Mouse (Mus musculus): ENCODE data around the gene Lhx6. TPM values are rescaled to one million over a fixed set of nuclear protein-coding genes. Genes with fewer than 3 reads are reported as not detected.

Lhx6 gene
- polyA plus RNA-seq, 1 experiment = 0.71 TPM

DNA sequence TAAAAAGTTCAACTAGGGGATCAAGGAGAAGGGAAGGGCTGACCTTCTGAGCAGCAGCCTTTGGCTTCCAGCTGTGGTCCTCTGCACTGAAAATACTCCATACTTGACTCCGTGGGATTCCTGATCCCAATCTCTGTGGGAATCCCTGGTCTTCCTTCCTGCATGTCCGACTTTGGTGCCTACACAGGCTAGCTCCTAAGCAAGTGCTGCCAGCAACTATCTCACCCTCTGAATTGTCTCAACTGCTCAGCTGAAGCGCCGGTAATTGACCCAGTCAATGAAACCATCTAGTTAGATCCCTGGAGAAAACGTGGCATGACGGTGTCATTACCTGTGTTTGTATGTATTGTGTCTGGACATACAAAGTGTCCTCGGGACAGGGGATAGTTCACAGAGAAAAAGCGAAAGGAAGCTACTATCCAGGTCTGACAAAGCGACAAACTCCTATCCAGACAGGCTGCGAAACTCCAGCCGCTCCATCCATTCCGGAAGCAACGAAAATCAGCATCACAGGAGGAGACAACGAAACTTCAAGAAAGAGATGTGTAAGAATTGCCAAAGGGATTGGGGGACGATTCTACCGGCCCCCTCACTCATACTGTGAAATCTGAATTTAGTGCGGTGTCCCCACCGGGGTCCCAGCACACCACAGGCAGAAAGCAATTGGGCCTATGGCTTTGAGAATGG is 7.9 kb downstream of the Lhx6 start:
- no peaks in the 10 kb centered on the region for H3K4me1 ChIP-seq (ENCODE audit: control insufficient read depth, insufficient read depth, insufficient read length)
- H3K36me3 ChIP-seq (ENCODE audit: control insufficient read depth, insufficient read depth, low read length) = no peaks in the 10 kb centered on the region
- no peak overlapping the region for H3K4me3 ChIP-seq (ENCODE audit: extremely low read depth, insufficient read depth, insufficient read length)
- whole genome bisulfite sequencing = 15% methylated on average over 18 of the region's 18 CpGs
- no peak for DNase-seq (ENCODE audit: low read depth in 1 of 2, low spot score in 2 of 2)
- TF ChIP-seq CTCF (IDR thresholded peaks at IDR 0.05; ENCODE audit: extremely low read depth, insufficient read depth, insufficient read length, insufficient replicate concordance) = no peak
- no peak for TF ChIP-seq POLR2A (IDR thresholded peaks at IDR 0.05; ENCODE audit: low read depth, low read length)
- peaks cover 11% of the 10 kb centered on the region for H3K27me3 ChIP-seq (ENCODE audit: control insufficient read depth, insufficient read depth, low read length)
- no peak overlapping the region for H3K27ac ChIP-seq (ENCODE audit: insufficient read depth, low read length)

DNA sequence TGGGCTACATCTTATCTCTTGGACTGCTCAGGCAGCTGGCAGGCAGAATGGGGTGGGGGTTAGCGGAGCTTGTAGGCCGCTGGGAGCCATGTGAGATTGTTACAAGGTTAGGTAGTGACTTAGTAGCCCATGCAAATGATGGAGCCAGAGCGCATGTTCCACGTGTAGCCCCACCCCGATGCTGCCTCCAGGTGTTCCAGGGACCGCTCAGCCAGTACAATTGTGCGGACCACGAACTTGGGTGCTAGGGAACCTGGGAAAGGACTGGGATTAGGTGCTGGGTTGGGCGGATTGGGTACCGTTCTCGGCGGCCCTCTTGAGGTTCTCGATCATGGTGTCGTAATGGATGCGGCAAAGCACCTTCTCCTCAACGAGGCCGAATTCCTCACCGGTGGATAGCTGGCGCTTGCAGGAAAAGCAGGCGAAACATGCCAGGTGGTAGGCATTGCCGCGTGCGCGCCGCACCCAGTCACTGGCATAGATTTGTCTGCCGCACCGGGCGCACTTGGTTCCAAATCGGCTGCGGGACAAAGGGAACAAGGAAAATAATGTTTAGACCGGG is 11.2 kb downstream of the Lhx6 start:
- DNase-seq (ENCODE audit: low read depth in 1 of 2, low spot score in 2 of 2) = no peak
- Histone ChIP-seq H3K4me1 (ENCODE audit: control insufficient read depth, insufficient read depth, insufficient read length) (peaks cover 5% of the 10 kb centered on the region), H3K27me3 (ENCODE audit: control insufficient read depth, insufficient read depth, low read length) (peaks cover 25% of the 10 kb centered on the region), H3K4me3 (ENCODE audit: extremely low read depth, insufficient read depth, insufficient read length) (no peak overlapping the region), H3K36me3 (ENCODE audit: control insufficient read depth, insufficient read depth, low read length) (no peaks in the 10 kb centered on the region), H3K27ac (ENCODE audit: insufficient read depth, low read length) (no peak overlapping the region)
- 11% methylated on average over 31 of the region's 31 CpGs for WGBS
- TF ChIP-seq POLR2A (IDR thresholded peaks at IDR 0.05; ENCODE audit: low read depth, low read length) = no peak
- TF ChIP-seq CTCF (IDR thresholded peaks at IDR 0.05; ENCODE audit: extremely low read depth, insufficient read depth, insufficient read length, insufficient replicate concordance) = no peak

DNA sequence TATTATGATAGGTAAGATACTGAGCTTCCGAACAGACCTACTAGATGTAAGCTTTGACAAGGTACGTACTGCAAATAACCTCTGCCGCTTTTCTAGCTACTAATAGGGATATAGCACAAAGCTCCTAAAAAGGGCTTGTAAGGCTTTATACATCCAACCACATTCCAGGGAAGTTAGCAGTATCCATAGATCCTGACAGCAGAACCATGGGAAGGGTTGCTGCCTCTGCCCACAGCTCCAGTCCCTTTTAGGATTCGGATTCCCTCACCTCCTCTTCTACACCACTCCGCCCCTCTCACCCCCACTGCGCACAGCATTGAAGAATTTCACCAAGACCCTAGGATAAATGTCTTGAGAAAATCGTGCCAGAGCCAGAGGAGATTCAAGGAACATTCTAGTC is 11.9 kb downstream of the Lhx6 start:
- WGBS = 38% methylated on average over 7 of the region's 7 CpGs
- Histone ChIP-seq H3K4me3 (ENCODE audit: extremely low read depth, insufficient read depth, insufficient read length) (no peak overlapping the region), H3K4me1 (ENCODE audit: control insufficient read depth, insufficient read depth, insufficient read length) (peaks cover 5% of the 10 kb centered on the region), H3K27ac (ENCODE audit: insufficient read depth, low read length) (no peak overlapping the region), H3K36me3 (ENCODE audit: control insufficient read depth, insufficient read depth, low read length) (no peaks in the 10 kb centered on the region), H3K27me3 (ENCODE audit: control insufficient read depth, insufficient read depth, low read length) (peaks cover 26% of the 10 kb centered on the region)
- TF ChIP-seq CTCF (IDR thresholded peaks at IDR 0.05; ENCODE audit: extremely low read depth, insufficient read depth, insufficient read length, insufficient replicate concordance) (no peak), POLR2A (IDR thresholded peaks at IDR 0.05; ENCODE audit: low read depth, low read length) (no peak)
- no peak for DNase-seq (ENCODE audit: low read depth in 1 of 2, low spot score in 2 of 2)

- no peak overlapping the region for H3K4me3 ChIP-seq (ENCODE audit: extremely low read depth, insufficient read depth, insufficient read length)
- no peaks in the 10 kb centered on the region for H3K36me3 ChIP-seq (ENCODE audit: control insufficient read depth, insufficient read depth, low read length)
- 17% methylated on average over 4 of the region's 4 CpGs for WGBS
- TF ChIP-seq POLR2A (IDR thresholded peaks at IDR 0.05; ENCODE audit: low read depth, low read length) (no peak), CTCF (IDR thresholded peaks at IDR 0.05; ENCODE audit: extremely low read depth, insufficient read depth, insufficient read length, insufficient replicate concordance) (no peak)
- no peak for DNase-seq (ENCODE audit: low read depth in 1 of 2, low spot score in 2 of 2)
- peaks cover 24% of the 10 kb centered on the region for H3K27me3 ChIP-seq (ENCODE audit: control insufficient read depth, insufficient read depth, low read length)
- no peak overlapping the region for H3K27ac ChIP-seq (ENCODE audit: insufficient read depth, low read length)
- H3K4me1 ChIP-seq (ENCODE audit: control insufficient read depth, insufficient read depth, insufficient read length) = peaks cover 5% of the 10 kb centered on the region
Measured at GRCm38 (mm10) chr2:36092748-36093147, 12.5 kb downstream of the Lhx6 start.

- peaks cover 19% of the 10 kb centered on the region for H3K27me3 ChIP-seq (ENCODE audit: control insufficient read depth, insufficient read depth, low read length)
- WGBS = 5% methylated on average over 69 of the region's 70 CpGs
- peak in 1 of 2 experiments; percentile 25 for DNase-seq (ENCODE audit: low read depth in 1 of 2, low spot score in 2 of 2)
- no peaks in the 10 kb centered on the region for H3K36me3 ChIP-seq (ENCODE audit: control insufficient read depth, insufficient read depth, low read length)
- TF ChIP-seq POLR2A (IDR thresholded peaks at IDR 0.05; ENCODE audit: low read depth, low read length) (no peak), CTCF (IDR thresholded peaks at IDR 0.05; ENCODE audit: extremely low read depth, insufficient read depth, insufficient read length, insufficient replicate concordance) (no peak)
- H3K27ac ChIP-seq (ENCODE audit: insufficient read depth, low read length) = no peak overlapping the region
- peaks cover 5% of the 10 kb centered on the region for H3K4me1 ChIP-seq (ENCODE audit: control insufficient read depth, insufficient read depth, insufficient read length)
- H3K4me3 ChIP-seq (ENCODE audit: extremely low read depth, insufficient read depth, insufficient read length) = peak overlapping the region; percentile 40; the same call in 1 of the 2 replicates
Measured at GRCm38 (mm10) chr2:36090853-36091741, 14.1 kb downstream of the Lhx6 start.

- 56% methylated on average over 3 of the region's 3 CpGs for WGBS
Measured at GRCm38 (mm10) chr2:36089190-36089589, 16.0 kb downstream of the Lhx6 start.

More at GRCm38 (mm10) chr2:36089190-36089589, 16.0 kb downstream of the Lhx6 start:
- Histone ChIP-seq H3K4me3 (ENCODE audit: extremely low read depth, insufficient read depth, insufficient read length) (no peak overlapping the region), H3K27ac (ENCODE audit: insufficient read depth, low read length) (no peak overlapping the region), H3K4me1 (ENCODE audit: control insufficient read depth, insufficient read depth, insufficient read length) (peaks cover 5% of the 10 kb centered on the region), H3K27me3 (ENCODE audit: control insufficient read depth, insufficient read depth, low read length) (peaks cover 17% of the 10 kb centered on the region), H3K36me3 (ENCODE audit: control insufficient read depth, insufficient read depth, low read length) (no peaks in the 10 kb centered on the region)
- no peak for DNase-seq (ENCODE audit: low read depth in 1 of 2, low spot score in 2 of 2)
- TF ChIP-seq POLR2A (IDR thresholded peaks at IDR 0.05; ENCODE audit: low read depth, low read length) (no peak), CTCF (IDR thresholded peaks at IDR 0.05; ENCODE audit: extremely low read depth, insufficient read depth, insufficient read length, insufficient replicate concordance) (no peak)

Data from spleen, adult 2 months (tissue).